Mouse (Mus musculus) cerebellum, adult 9-10 months (tissue): Measurements from ENCODE around the gene Cars2.
"Not testable (repeated sequence)": the region's sequence is repeated elsewhere in the genome, so short reads cannot be mapped to it uniquely, and the experiment has no call there.

Experiments used
- DNase-seq: peaks from one replicate; pipeline ENCODE4 v3.0.0; 2022

The Cars2 gene

DNA sequence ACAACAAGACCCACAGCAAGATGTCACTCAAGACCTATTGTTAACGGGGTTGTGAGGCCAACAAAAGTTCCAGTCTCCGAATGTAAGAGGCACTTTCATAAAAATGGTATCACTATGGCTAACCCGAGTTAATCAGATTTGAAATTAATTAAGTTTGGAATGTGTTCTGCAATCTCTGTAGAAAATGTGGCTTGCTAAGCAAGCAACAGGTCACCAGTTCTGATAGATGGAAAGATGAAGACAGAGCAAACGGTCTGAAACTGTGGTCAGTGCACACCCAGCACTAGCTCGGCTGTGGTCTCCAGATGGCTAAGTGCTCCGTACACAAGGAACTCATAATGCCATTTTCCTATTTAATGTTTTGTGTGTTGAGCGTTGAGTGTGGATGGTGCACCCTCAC is 79.9 kb downstream of the Cars2 start:
- DNase-seq: no peak

GRCm38 (mm10) chr8:11469095-11469494 is 81.5 kb downstream of the Cars2 start:
- DNase-seq: no peak

DNA sequence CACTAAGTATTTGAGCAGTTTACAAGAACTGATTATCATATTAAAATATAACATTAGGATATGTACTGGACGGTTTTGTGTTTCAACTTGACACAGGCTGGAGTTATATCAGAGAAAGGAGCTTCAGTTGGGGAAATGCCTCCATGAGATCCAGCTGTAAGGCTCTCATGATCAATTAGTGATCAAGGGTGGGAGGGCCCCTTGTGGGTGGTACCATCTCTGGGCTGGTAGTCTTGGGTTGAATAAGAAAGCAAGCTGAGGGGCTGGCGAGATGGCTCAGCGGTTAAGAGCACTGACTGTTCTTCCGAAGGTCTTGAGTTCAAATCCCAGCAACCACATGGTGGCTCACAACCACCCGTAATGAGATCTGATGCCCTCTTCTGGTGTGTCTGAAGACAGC is 84.1 kb downstream of the Cars2 start:
- not testable (repeated sequence) for DNase-seq

GRCm38 (mm10) chr8:11465619-11466018 is 85.0 kb downstream of the Cars2 start:
- no peak for DNase-seq

GRCm38 (mm10) chr8:11464707-11464964 is 85.9 kb downstream of the Cars2 start:
- no peak for DNase-seq
